In genomic region chr1:119329693-119330434, GRCm38 (mm10) we compare ENCODE assay signal across 9 mouse cellular contexts.
DNase-seq lines count a peak whose midpoint lies in the region; ATAC-seq and TF ChIP-seq lines count a peak whose summit lies in the region.
"Had no signal": no experiment of that assay in that cellular context is flagged by ENCODE, and none has a peak within 500 bp of the region (broad histone marks: within the 10 kb centered on the region; RNA-seq: fewer than 3 reads in every experiment).

No protein-coding gene starts in this region.

- no peak for TF ChIP-seq POLR2A in ES-Bruce4 (IDR thresholded peaks at IDR 0.05; ENCODE audit: insufficient read depth, low read length)

- H3K9me3 ChIP-seq in ES-Bruce4 (replicated peaks; ENCODE audit: control insufficient read depth, insufficient read depth, low read length, poor library complexity, severe bottlenecking) = no peaks in the 10 kb centered on the region
- H3K9me3 ChIP-seq in hindbrain, embryonic 11.5 days (ENCODE audit: control insufficient read depth, low read length) = no peaks in the 10 kb centered on the region
- no peaks in the 10 kb centered on the region for H3K9me3 ChIP-seq in midbrain, embryonic 16.5 days (replicated peaks; ENCODE audit: control insufficient read depth, low read length, poor library complexity, severe bottlenecking)

- H3K27ac ChIP-seq in ES-Bruce4 (ENCODE audit: insufficient read depth, low read length) = no peak overlapping the region
- H3K27ac ChIP-seq in hindbrain, embryonic 11.5 days (ENCODE audit: low read depth, low read length) = peak overlapping the region; percentile 10; the same call in 1 of the 2 replicates
- peak overlapping the region; percentile 66 for H3K27ac ChIP-seq in midbrain, embryonic 16.5 days (ENCODE audit: low read length)
- H3K27ac ChIP-seq: heart, adult 2 months had no signal

- ATAC-seq in hindbrain, embryonic 11.5 days (ENCODE audit: low FRiP score) = peak; percentile 50
- ATAC-seq in midbrain, embryonic 16.5 days = peak; percentile 50
- ATAC-seq in megakaryocyte-erythroid progenitor cell, adult 5-6 weeks (replicated peaks; ENCODE audit: low FRiP score, low TSS enrichment, poor library complexity, severe bottlenecking) = no peak

- H3K27me3 ChIP-seq in ES-Bruce4 (ENCODE audit: control insufficient read depth, insufficient read depth, low read length, poor library complexity, severe bottlenecking) = no peaks in the 10 kb centered on the region
- H3K27me3 ChIP-seq in hindbrain, embryonic 11.5 days (ENCODE audit: control insufficient read depth, insufficient read depth, low read length) = no peaks in the 10 kb centered on the region
- no peaks in the 10 kb centered on the region for H3K27me3 ChIP-seq in midbrain, embryonic 16.5 days (ENCODE audit: control insufficient read depth, insufficient read depth, low read depth, low read length)

- H3K4me3 ChIP-seq in ES-Bruce4 (ENCODE audit: low read depth, low read length) = no peak overlapping the region
- no peak overlapping the region for H3K4me3 ChIP-seq in hindbrain, embryonic 11.5 days (ENCODE audit: low read depth, low read length)
- H3K4me3 ChIP-seq in midbrain, embryonic 16.5 days (ENCODE audit: low read depth, low read length) = no peak overlapping the region
- H3K4me3 ChIP-seq: heart, adult 2 months had no signal

- 32% methylated on average over 7 of the region's 7 CpGs for WGBS in hindbrain, embryonic 11.5 days
- WGBS in midbrain, embryonic 16.5 days = 26% methylated on average over 7 of the region's 7 CpGs

- H3K9ac ChIP-seq in ES-Bruce4 (ENCODE audit: low read depth, poor library complexity, severe bottlenecking) = no peak overlapping the region
- H3K9ac ChIP-seq in hindbrain, embryonic 11.5 days (ENCODE audit: low read depth, low read length) = no peak overlapping the region
- H3K9ac ChIP-seq in midbrain, embryonic 16.5 days (ENCODE audit: low read depth, low read length) = no peak overlapping the region

- TF ChIP-seq CTCF in ES-Bruce4 (IDR thresholded peaks at IDR 0.05; ENCODE audit: low read depth, low read length) = no peak

- TF ChIP-seq EP300 in ES-Bruce4 (IDR thresholded peaks at IDR 0.05; ENCODE audit: insufficient read depth, low read depth, low read length) = peak; percentile 57; the same call in 1 of the 2 replicates

- H3K4me2 ChIP-seq in hindbrain, embryonic 11.5 days (replicated peaks; ENCODE audit: low read depth, low read length) = no peak overlapping the region
- no peak overlapping the region for H3K4me2 ChIP-seq in midbrain, embryonic 16.5 days (ENCODE audit: low read length)

- no peaks in the 10 kb centered on the region for H3K36me3 ChIP-seq in ES-Bruce4 (ENCODE audit: control insufficient read depth, insufficient read depth, low read length, poor library complexity, severe bottlenecking)
- no peaks in the 10 kb centered on the region for H3K36me3 ChIP-seq in hindbrain, embryonic 11.5 days (ENCODE audit: control insufficient read depth, insufficient read depth, low read length)
- H3K36me3 ChIP-seq in midbrain, embryonic 16.5 days (ENCODE audit: control insufficient read depth, insufficient read depth, low read length) = no peaks in the 10 kb centered on the region

- H3K4me1 ChIP-seq in ES-Bruce4 (ENCODE audit: control insufficient read depth, insufficient read depth, low read length) = peaks cover 8% of the 10 kb centered on the region
- peaks cover 5% of the 10 kb centered on the region for H3K4me1 ChIP-seq in hindbrain, embryonic 11.5 days (replicated peaks; ENCODE audit: control insufficient read depth, insufficient read depth, low read length)
- H3K4me1 ChIP-seq in midbrain, embryonic 16.5 days (ENCODE audit: control insufficient read depth, insufficient read depth, low read length) = peaks cover 10% of the 10 kb centered on the region

- DNase-seq in Muller cell, postnatal 12 days (ENCODE audit: inconsistent ontology term) = peak; percentile 53
- peak; percentile 22 for DNase-seq in hindbrain, embryonic 11.5 days (ENCODE audit: low spot score)
- no peak for DNase-seq in urinary bladder, postnatal 10 days (ENCODE audit: low spot score)
- DNase-seq in thymus, postnatal 0 days (ENCODE audit: low spot score) = no peak
- DNase-seq: heart, adult 2 months; thymus, postnatal 14 days had no signal

Comparison
In these comparisons a context has a peak if more than half of its experiments do, and no peak if none do; other contexts are left out.
1. DNase-seq: peak in Muller cell, postnatal 12 days (single experiment) and hindbrain, embryonic 11.5 days (single experiment); none in urinary bladder, postnatal 10 days (single experiment) and thymus, postnatal 0 days (single experiment).